Mouse (Mus musculus): ENCODE data around the gene Ccdc58.
"Not testable (repeated sequence)": the region's sequence is repeated elsewhere in the genome, so short reads cannot be mapped to it uniquely, and the experiment has no call there.

DNA sequence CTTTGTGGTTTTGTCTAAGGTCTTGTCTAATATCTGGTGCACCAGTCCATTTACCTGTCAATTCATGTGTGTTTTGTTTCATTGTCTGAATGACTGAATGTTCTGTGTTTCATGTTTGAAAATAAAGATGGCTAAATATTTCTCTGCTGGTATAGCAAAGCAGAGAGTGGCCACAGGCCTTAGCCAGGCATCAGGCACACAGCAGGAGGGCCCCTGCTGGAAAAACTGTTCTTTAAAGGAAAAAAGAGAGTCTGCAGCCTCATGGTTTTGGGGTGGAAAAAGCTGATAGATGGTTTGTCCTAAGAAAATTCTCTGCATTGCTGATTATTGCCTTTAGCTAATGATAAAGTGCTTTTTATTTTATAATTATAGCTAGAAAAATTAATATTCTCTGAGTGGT lies 40.0 kb downstream of the Ccdc58 start:
- not testable (repeated sequence) for TF ChIP-seq POLR2A (IDR thresholded peaks at IDR 0.05; ENCODE audit: borderline replicate concordance, insufficient read depth, low read length); CTCF (IDR thresholded peaks at IDR 0.05; ENCODE audit: borderline replicate concordance, insufficient read depth, low read depth, low read length)
